Mouse (Mus musculus) gastrocnemius, adult 18-20 months (tissue): Measurements from ENCODE around the gene Kat8. TPM values are rescaled to one million over a fixed set of nuclear protein-coding genes. Genes with fewer than 3 reads are reported as not detected.

ENCODE experiments used
- DNase-seq: peaks from one replicate; pipeline ENCODE4 v3.0.0; 2021; ENCODE audit warnings: low spot score
- long read RNA-seq, 2 experiments: library from polyadenylated mRNA; stranded (forward); transcript quantifications; one replicate each; pipeline ENCODE4 v2.0.0; 2021
- total RNA-seq, 2 experiments: library from RNA; stranded (reverse); gene quantifications; 2 replicates each; pipeline ENCODE4 v1.2.3; 2021

The Kat8 gene
- total RNA-seq = 10 to 100 TPM; 23.1 to 24.7 TPM
- long read RNA-seq, experiment 1, transcript Kat8-201 (11 exons, 1,579 nt) = major isoform, 31 of 32 reads
- long read RNA-seq, experiment 1, partial matches to known transcripts = 1 of 32 reads
- long read RNA-seq, experiment 1, other reads (novel, unspliced or antisense) = 0 of 32 reads
- long read RNA-seq, experiment 2, transcript Kat8-201 (11 exons, 1,579 nt) = major isoform, 35 of 38 reads
- long read RNA-seq, experiment 2, partial matches to known transcripts = 2 of 38 reads
- long read RNA-seq, experiment 2, other reads (novel, unspliced or antisense) = 1 of 38 reads

- peak; percentile 90 for DNase-seq
These were observed at the start of gene Kat8 for GRCm38 (mm10) chr7:127912190-127912871. TSS of gene Kat8 (plus strand) at chr7:127912516.

- DNase-seq = no peak
These were observed 45.9 kb upstream of the Kat8 start for GRCm38 (mm10) chr7:127866434-127866833.

- DNase-seq = no peak
These were observed 44.7 kb upstream of the Kat8 start for GRCm38 (mm10) chr7:127867641-127868040.

GRCm38 (mm10) chr7:127869149-127869810, 43.0 kb upstream of the Kat8 start:
- DNase-seq = peak; percentile 59

GRCm38 (mm10) chr7:127870136-127870821, 42.0 kb upstream of the Kat8 start:
- no peak for DNase-seq

- DNase-seq = no peak
These were observed 37.3 kb upstream of the Kat8 start for GRCm38 (mm10) chr7:127874812-127875626.

- DNase-seq = peak; percentile 90
These were observed 36.7 kb upstream of the Kat8 start for GRCm38 (mm10) chr7:127875627-127876001.

GRCm38 (mm10) chr7:127876041-127876466, 36.3 kb upstream of the Kat8 start, which contains the start of gene Zfp646:
TSS of gene Zfp646 (plus strand) at chr7:127876221.
- DNase-seq = peak; percentile 66

GRCm38 (mm10) chr7:127876467-127877348, 35.6 kb upstream of the Kat8 start, which contains the start of gene Zfp668:
TSS of gene Zfp668 (minus strand) at chr7:127876828.
- DNase-seq = peak; percentile 92

- no peak for DNase-seq
These were observed 33.0 kb upstream of the Kat8 start for GRCm38 (mm10) chr7:127879301-127879700.

GRCm38 (mm10) chr7:127880431-127880830, 31.9 kb upstream of the Kat8 start:
- DNase-seq = no peak

GRCm38 (mm10) chr7:127885951-127886350, 26.4 kb upstream of the Kat8 start:
- peak; percentile 76 for DNase-seq

- no peak for DNase-seq
These were observed 25.8 kb upstream of the Kat8 start for GRCm38 (mm10) chr7:127886551-127886950.

- DNase-seq = no peak
These were observed 25.1 kb upstream of the Kat8 start for GRCm38 (mm10) chr7:127887191-127887590.

GRCm38 (mm10) chr7:127887781-127888180, 24.5 kb upstream of the Kat8 start:
- no peak for DNase-seq

GRCm38 (mm10) chr7:127888821-127889220, 23.5 kb upstream of the Kat8 start:
- DNase-seq = no peak

- no peak for DNase-seq
These were observed 21.5 kb upstream of the Kat8 start, which contains the start of gene Prss53 for GRCm38 (mm10) chr7:127890798-127891197. TSS of gene Prss53 (minus strand) at chr7:127890970.

GRCm38 (mm10) chr7:127894480-127894879, 17.8 kb upstream of the Kat8 start:
- DNase-seq = no peak

- peak; percentile 97 for DNase-seq
These were observed 16.9 kb upstream of the Kat8 start, which contains the start of the genes Gm21974 and Vkorc1 for GRCm38 (mm10) chr7:127895442-127895841. TSS of gene Gm21974 (minus strand) at chr7:127895454. TSS of gene Vkorc1 (minus strand) at chr7:127895617.
